Mouse (Mus musculus) ES-Bruce4 (cell line): ENCODE measurements around the gene Pcdh19.

Experiments used
- CTCF ChIP-seq: IDR thresholded peaks from one replicate; pipeline ENCODE4 v1.8.1; 2011; ENCODE audit warnings: low read depth, low read length
- EP300 ChIP-seq: IDR thresholded peaks from 2 replicates; pipeline ENCODE4 v1.6.1; 2011; ENCODE audit warnings: low read depth, low read length; ENCODE audit not compliant: insufficient read depth

DNA sequence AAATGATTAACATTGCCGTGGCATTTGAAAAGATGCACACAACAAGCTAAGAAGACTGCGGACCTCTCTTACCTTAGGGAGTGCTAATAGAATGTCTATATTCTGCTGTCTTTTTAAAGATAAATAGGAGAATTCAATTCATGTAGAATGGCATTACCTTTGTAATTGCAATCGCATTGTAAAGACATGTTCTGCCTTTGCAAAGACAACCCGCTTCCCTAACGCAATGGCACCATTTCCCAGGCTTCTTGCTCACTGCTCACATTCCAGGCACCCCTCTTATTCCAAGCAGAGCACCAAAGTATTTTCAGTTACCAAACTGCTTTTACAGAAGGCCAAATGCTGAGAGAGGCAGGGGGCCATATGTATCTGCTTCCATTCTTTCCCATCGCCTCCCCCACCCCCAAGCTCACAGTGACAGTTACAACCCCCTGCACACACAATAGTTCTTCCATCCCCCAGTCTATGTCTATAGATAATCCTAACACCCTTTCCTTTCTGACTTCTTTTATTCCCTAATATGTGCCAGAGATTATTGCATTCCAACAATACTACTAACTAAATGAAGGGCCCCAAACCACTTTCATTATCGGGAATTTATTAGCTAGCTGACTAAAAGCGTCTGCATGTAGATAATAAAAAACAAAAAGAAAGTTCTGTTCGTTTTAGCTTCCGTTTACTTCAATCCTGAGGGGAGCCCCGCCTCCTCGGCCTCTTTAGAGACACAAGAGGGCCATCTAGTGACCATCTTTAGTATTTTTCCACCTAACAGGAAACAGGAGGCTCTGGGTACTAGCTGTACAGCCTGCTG is 3.0 kb upstream of the Pcdh19 start:
- TF ChIP-seq EP300 (no peak), CTCF (peak; percentile 9)
